Mouse (Mus musculus) forebrain, embryonic 10.5 days (tissue): Measurements from ENCODE around the gene Fibp. TPM values are rescaled to one million over a fixed set of nuclear protein-coding genes. Genes with fewer than 3 reads are reported as not detected.
"Not testable (repeated sequence)": the region's sequence is repeated elsewhere in the genome, so short reads cannot be mapped to it uniquely, and the experiment has no call there.

Source experiments
- DNase-seq: peaks from one replicate; pipeline ENCODE4 v3.0.0-alpha.2; 2017; ENCODE audit warnings: low spot score; ENCODE audit errors: extremely low spot score
- H3K27ac ChIP-seq: fragments of 300-500 bp; sonication (generic); 2 replicates; pipeline ENCODE4 v1.5.1; 2016; ENCODE audit warnings: mild to moderate bottlenecking
- H3K27me3 ChIP-seq: fragments of 300-500 bp; sonication (generic); 2 replicates; pipeline ENCODE4 v1.6.1; 2016; ENCODE audit warnings: mild to moderate bottlenecking; ENCODE audit not compliant: poor library complexity, severe bottlenecking
- H3K36me3 ChIP-seq: fragments of 300-500 bp; sonication (generic); replicated peaks from 2 replicates; pipeline ENCODE4 v1.6.1; 2016; ENCODE audit warnings: mild to moderate bottlenecking, moderate library complexity
- H3K4me1 ChIP-seq: fragments of 300-500 bp; sonication (generic); 2 replicates; pipeline ENCODE4 v1.6.1; 2016
- H3K4me3 ChIP-seq: fragments of 300-500 bp; sonication (generic); 2 replicates; pipeline ENCODE4 v1.5.1; 2016; ENCODE audit warnings: mild to moderate bottlenecking, moderate library complexity
- H3K9me3 ChIP-seq: fragments of 300-500 bp; sonication (generic); 2 replicates; pipeline ENCODE4 v1.6.1; 2016; ENCODE audit warnings: mild to moderate bottlenecking, moderate library complexity
- WGBS: fragments of 180-500 bp; shearing (Covaris S2); methylation state at CpG from one replicate; pipeline ENCODE4 v1.1.7; 2016; 5-methylcytosine and 5-hydroxymethylcytosine counted together
- polyA plus RNA-seq: library from polyadenylated mRNA; unstranded; fragments of >200 nt; fragmentation: Nextera tagmentation; extraction: Ambion mirVana; gene quantifications from 2 replicates; pipeline ENCODE4 v1.2.1, GENCODE M21; 2016

Gene Fibp
- polyA plus RNA-seq, 1 experiment from 2014 or later, result 93.1 TPM

GRCm38 (mm10) chr19:5487768-5488550 lies 27.5 kb downstream of the Fibp start, which contains the start of gene Mus81:
Mus81 (minus strand) TSS chr19:5488402.
- Histone ChIP-seq H3K27me3 (no peaks in the 10 kb centered on the region), H3K9me3 (no peaks in the 10 kb centered on the region), H3K4me3 (peak within 1 kb of the TSS; percentile 99), H3K4me1 (peaks cover 50% of the 10 kb centered on the region), H3K36me3 (peaks cover 48% of the 10 kb centered on the region), H3K27ac (peak within 1 kb of the TSS; percentile 99)
- under 1% methylated on average over 39 of the region's 39 CpGs for WGBS
- DNase-seq, result peak; percentile 95

DNA sequence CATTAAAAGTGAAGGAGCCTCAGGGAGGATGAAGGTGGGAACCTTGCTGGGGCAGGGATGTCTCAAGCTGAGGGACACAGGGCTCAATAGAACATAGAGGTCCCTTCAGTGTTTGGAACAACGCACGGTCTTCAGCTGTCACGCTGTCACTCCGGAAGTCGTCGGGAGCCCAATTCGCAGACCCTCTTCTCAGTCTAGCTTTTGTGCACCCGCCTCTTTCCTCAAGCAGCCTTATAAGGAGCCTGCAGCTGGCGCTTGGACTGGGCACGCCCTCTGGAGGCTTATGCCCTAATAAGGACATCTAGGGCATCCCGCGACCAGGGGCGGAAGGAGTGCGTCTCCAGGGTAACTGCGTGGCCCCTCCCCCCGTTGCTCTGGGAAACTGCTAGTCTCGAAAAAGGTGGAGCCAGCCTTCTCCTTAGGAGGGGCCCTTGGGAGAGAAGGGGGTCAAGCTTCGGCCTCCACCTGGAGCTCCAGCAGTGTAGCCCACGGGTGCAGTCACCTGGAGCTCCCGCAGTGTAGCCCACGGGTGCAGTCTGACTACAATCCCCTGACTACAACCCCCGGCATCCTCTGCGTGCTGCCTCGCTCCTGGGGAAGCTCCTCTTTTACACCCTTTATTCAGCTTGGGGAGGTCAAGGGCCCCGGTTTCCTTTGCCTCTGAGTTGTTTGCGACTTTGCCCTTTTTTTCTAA lies 28.6 kb downstream of the Fibp start:
- Histone ChIP-seq H3K9me3 (no peaks in the 10 kb centered on the region), H3K4me1 (peaks cover 55% of the 10 kb centered on the region), H3K27me3 (no peaks in the 10 kb centered on the region), H3K27ac (peak overlapping the region; percentile 99), H3K4me3 (peak overlapping the region; percentile 99), H3K36me3 (peaks cover 48% of the 10 kb centered on the region)
- peak; percentile 98 for DNase-seq
- under 1% methylated on average over 26 of the region's 26 CpGs for WGBS

DNA sequence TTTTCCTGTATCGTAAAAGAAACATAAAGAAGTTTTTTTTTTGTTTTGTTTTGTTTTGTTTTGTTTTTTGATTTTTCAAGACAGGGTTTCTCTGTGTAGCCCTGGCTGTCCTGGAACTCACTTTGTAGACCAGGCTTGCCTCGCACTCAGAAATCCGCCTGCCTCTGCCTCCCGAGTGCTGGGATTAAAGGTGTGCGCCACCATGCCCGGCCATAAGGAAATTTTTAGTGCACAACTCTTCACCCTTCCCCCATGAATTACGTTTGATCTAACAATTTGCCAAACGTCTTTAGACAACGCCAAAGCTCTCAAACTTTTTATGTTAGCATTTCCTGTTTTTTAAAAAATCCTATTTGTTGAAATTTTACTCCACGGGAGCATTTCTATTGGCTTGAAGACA lies 29.3 kb downstream of the Fibp start:
- not testable (repeated sequence) for H3K9me3 ChIP-seq, DNase-seq, H3K27me3 ChIP-seq
- H3K4me1 ChIP-seq, result peaks cover 55% of the 10 kb centered on the region
- peak overlapping the region; percentile 99 for H3K4me3 ChIP-seq
- H3K27ac ChIP-seq, result peak overlapping the region; percentile 99
- 63% methylated on average over 10 of the region's 10 CpGs for WGBS
- peaks cover 48% of the 10 kb centered on the region for H3K36me3 ChIP-seq

DNA sequence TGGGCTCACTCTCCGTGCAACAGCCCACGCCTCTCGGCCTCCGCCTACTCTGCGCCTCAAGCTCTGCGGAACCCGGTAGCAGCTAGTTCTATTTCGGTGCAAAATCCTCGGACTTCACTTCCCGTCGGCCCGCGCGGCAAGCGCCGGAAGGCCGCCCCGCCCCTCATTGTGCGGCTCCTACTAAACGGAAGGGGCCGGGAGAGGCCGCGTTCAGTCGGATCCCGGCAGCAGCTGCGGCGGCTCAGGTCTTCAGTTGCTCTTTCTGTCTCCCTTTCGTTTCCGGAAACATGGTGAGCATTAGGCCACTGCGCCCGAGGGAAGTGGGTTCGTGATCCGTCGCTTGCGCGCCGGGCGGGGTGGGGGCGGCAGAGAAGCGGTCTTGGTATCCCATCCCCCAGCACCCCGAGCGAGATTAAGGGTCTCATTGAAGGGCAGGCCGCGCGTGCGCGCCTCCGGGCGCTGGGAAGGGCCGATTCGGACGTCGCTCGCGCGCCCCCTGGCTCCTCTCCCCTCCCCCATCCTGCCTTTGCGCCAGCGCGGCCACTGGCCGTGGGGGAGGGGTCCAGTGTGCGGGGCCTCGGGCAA lies 30.0 kb downstream of the Fibp start, which contains the start of gene Cfl1:
Cfl1 (plus strand) TSS at position 143 of the 585 bp plus-strand sequence.
- H3K4me3 ChIP-seq, result peak within 1 kb of the TSS; percentile 99
- H3K4me1 ChIP-seq, result peaks cover 55% of the 10 kb centered on the region
- no peaks in the 10 kb centered on the region for H3K27me3 ChIP-seq
- no peaks in the 10 kb centered on the region for H3K9me3 ChIP-seq
- peak within 1 kb of the TSS; percentile 99 for H3K27ac ChIP-seq
- WGBS, result under 1% methylated on average over 62 of the region's 62 CpGs
- peaks cover 47% of the 10 kb centered on the region for H3K36me3 ChIP-seq
- peak; percentile 96 for DNase-seq

- Histone ChIP-seq H3K9me3 (no peaks in the 10 kb centered on the region), H3K4me1 (peaks cover 59% of the 10 kb centered on the region), H3K4me3 (peak overlapping the region; percentile 99), H3K27ac (peak overlapping the region; percentile 99), H3K36me3 (peaks cover 47% of the 10 kb centered on the region), H3K27me3 (no peaks in the 10 kb centered on the region)
- DNase-seq, result peak; percentile 82
- WGBS, result under 1% methylated on average over 59 of the region's 59 CpGs
These were observed 30.7 kb downstream of the Fibp start for GRCm38 (mm10) chr19:5490898-5491708.

DNA sequence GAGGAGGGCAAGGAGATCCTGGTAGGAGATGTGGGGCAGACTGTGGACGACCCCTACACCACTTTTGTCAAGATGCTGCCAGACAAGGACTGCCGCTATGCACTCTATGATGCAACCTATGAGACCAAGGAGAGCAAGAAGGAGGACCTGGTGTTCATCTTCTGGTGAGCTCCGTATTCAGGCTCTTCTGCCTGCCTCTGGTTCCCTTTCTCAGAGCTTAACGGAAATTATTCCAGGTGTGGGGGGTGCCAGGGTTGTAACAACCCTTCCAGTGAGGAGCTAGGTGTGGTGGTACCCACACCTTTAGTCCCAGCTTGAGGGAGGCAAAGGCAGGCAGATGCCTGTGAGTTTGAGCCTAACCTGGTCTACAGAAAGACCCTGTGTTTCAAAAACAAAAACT lies 32.2 kb downstream of the Fibp start:
- Histone ChIP-seq H3K9me3 (no peaks in the 10 kb centered on the region), H3K4me1 (peaks cover 48% of the 10 kb centered on the region), H3K27me3 (no peaks in the 10 kb centered on the region), H3K27ac (no peak overlapping the region), H3K4me3 (no peak overlapping the region; the same call in 1 of the 2 replicates), H3K36me3 (peaks cover 58% of the 10 kb centered on the region)
- DNase-seq, result no peak
- WGBS, result 91% methylated on average over 4 of the region's 4 CpGs

GRCm38 (mm10) chr19:5493301-5493721 lies 32.9 kb downstream of the Fibp start:
- Histone ChIP-seq H3K4me3 (peak overlapping the region; percentile 8; the same call in 1 of the 2 replicates), H3K36me3 (peaks cover 65% of the 10 kb centered on the region), H3K4me1 (peaks cover 44% of the 10 kb centered on the region)
- not testable (repeated sequence) for DNase-seq, H3K9me3 ChIP-seq, H3K27ac ChIP-seq, H3K27me3 ChIP-seq
- 79% methylated on average over 9 of the region's 9 CpGs for WGBS

GRCm38 (mm10) chr19:5494314-5494713 lies 33.9 kb downstream of the Fibp start:
- no peaks in the 10 kb centered on the region for H3K9me3 ChIP-seq
- H3K4me3 ChIP-seq, result peak overlapping the region; percentile 14; the same call in 1 of the 2 replicates
- WGBS, result 87% methylated on average over 3 of the region's 3 CpGs
- no peak overlapping the region for H3K27ac ChIP-seq
- no peak for DNase-seq
- peaks cover 67% of the 10 kb centered on the region for H3K36me3 ChIP-seq
- H3K4me1 ChIP-seq, result peaks cover 34% of the 10 kb centered on the region
- H3K27me3 ChIP-seq, result no peaks in the 10 kb centered on the region

DNA sequence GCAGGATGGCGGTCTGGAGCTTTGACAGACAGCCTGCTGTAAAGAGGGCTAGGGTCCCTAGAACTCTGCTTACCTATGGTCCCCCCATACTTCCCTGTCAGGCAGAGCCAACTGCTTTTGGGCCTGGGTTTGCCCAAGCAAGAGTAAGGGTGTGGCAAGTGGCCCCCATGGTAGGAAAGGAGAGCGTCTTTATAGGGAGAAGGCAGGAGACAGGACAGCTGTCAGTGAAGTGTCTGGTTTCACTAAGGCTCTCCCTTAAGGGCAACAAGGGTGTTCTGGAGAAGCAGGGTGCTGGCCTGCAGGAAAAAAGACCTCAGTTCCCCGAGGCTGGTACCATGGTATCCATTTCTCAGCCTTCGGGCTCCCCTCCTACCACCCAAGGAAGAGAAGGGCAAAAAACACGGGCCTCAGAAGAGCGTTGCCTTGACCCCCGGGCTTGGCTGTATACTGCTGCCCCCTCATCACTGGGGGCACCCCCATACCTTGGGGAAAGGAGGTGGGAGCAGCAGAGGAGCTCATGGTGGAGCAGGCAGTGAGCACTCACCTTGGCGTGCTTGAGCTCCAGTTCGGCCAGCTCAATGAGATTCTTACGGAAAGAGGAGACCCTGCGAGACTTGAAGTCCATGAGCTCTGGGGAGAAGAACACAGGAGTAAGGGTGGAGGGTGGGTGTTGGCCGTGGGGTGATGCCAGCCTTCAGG lies 35.1 kb downstream of the Fibp start:
- Histone ChIP-seq H3K4me1 (peaks cover 23% of the 10 kb centered on the region), H3K4me3 (no peak overlapping the region; the same call in 1 of the 2 replicates), H3K27me3 (no peaks in the 10 kb centered on the region), H3K9me3 (no peaks in the 10 kb centered on the region), H3K36me3 (peaks cover 67% of the 10 kb centered on the region), H3K27ac (no peak overlapping the region)
- no peak for DNase-seq
- WGBS, result 81% methylated on average over 12 of the region's 12 CpGs

GRCm38 (mm10) chr19:5496052-5496370 lies 35.6 kb downstream of the Fibp start:
- Histone ChIP-seq H3K36me3 (peaks cover 67% of the 10 kb centered on the region), H3K4me3 (no peak overlapping the region; the same call in 1 of the 2 replicates), H3K9me3 (no peaks in the 10 kb centered on the region), H3K27me3 (no peaks in the 10 kb centered on the region), H3K27ac (no peak overlapping the region), H3K4me1 (peaks cover 23% of the 10 kb centered on the region)
- WGBS, result 88% methylated on average over 16 of the region's 16 CpGs
- no peak for DNase-seq

DNA sequence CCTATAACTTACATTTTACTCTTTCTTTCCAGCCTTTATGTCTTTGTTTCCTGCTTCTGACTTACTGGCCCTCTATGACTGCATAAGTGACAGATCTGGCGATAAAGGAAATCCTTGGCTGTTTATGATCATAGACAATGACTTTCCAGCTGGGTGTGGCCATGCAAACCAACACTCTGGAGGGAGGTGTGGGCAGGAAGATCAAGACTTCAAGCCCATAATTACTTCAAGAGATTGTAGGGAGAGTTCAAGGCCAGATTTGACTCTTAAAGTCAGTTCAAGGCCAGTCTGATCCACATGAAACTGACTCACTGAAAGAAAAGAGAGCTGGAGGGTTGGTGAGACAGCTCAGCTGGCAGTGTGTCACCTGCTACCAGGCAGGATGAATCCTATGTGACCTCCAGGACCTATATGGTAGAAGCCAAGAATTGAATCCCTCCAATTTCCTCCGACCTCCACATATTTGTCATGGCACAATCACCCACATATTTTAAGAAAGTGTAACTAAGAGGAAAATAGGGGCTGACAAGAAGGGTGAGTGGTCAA lies 40.0 kb downstream of the Fibp start:
- Histone ChIP-seq H3K27me3 (no peaks in the 10 kb centered on the region), H3K27ac (no peak overlapping the region), H3K4me1 (0 out of 2 replicates have a peak, but pooled peaks cover 3% of the 10 kb centered on the region), H3K9me3 (no peaks in the 10 kb centered on the region), H3K4me3 (no peak overlapping the region), H3K36me3 (peaks cover 36% of the 10 kb centered on the region)
- 84% methylated on average over 2 of the region's 2 CpGs for WGBS
- DNase-seq, result no peak
